Mouse (Mus musculus) frontal cortex, adult (tissue): Measurements from ENCODE around the gene Gm4312.
"Not testable (repeated sequence)": the region's sequence is repeated elsewhere in the genome, so short reads cannot be mapped to it uniquely, and the experiment has no call there.

Experiments
- ATAC-seq: cut with Nextera tagmentation; 2 replicates; pipeline ENCODE4 v1.9.2; 2017; ENCODE audit warnings: mild to moderate bottlenecking, moderate library complexity, mixed read lengths; ENCODE audit not compliant: low TSS enrichment

The Gm4312 gene

DNA sequence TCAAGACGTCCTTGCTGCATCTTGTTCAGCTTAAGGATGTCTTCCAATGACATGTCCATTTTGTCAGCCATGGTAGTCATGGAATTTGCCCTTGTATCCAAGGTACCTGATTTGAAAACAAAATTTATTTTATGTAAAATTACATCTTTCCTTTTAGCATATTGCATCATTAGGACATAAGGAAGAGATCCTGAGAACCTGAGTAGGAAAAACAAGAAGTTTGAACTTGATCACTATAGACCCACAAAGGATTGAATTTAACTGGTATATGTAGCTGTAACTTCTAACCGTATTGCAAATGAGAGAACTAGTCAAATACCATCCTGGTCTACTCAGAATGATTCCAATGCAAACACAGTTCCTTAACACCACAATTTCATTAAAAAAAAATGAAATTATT lies at the start of gene Gm4312:
Gm4312 (minus strand) TSS at position 101 of the 400 bp plus-strand sequence.
- ATAC-seq: not testable (repeated sequence)

GRCm38 (mm10) chr10:100427592-100427991 lies 45.2 kb upstream of the Gm4312 start:
- no peak for ATAC-seq

- ATAC-seq: no peak
Measured at GRCm38 (mm10) chr10:100415566-100415965, 33.2 kb upstream of the Gm4312 start.

- not testable (repeated sequence) for ATAC-seq
Measured at GRCm38 (mm10) chr10:100402301-100402700, 19.9 kb upstream of the Gm4312 start.

DNA sequence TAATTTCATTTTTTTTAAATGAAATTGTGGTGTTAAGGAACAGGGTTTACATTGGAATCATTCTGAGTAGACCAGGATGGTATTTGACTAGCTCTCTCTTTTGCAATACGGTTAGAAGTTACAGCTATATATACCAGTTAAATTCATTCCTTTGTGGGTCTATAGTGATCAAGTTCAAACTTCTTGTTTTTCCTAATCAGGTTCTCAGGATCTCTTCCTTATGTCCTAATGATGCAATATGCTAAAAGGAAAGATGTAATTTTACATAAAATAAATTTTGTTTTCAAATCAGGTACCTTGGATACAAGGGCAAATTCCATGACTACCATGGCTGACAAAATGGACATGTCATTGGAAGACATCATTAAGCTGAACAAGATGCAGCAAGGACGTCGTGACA lies 21.3 kb downstream of the Gm4312 start, which contains the start of gene Gm4307:
Gm4307 (plus strand) TSS at position 301 of the 400 bp plus-strand sequence.
- not testable (repeated sequence) for ATAC-seq

DNA sequence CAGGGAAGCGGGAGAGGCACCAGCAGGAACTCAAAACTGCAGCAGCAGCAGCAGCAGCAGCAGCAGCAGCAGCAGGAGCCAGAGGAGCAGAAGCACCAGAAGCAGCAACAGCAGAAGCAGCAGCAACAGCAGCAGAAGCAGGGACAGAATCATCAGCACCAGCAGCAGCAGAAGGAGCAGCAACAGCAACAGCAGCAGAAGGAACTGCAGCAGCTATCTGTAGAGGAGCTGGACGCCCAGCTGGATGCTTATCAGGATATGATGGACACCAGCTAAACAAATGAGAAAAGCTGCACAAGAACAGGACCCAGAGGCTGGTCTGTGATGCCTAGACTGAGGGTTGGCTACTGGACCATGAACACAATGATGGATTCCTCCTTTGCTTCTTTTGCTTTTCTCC lies 25.5 kb downstream of the Gm4312 start:
- not testable (repeated sequence) for ATAC-seq

- ATAC-seq: not testable (repeated sequence)
Measured at GRCm38 (mm10) chr10:100350793-100351192, 31.6 kb downstream of the Gm4312 start, which contains the start of gene Gm4305. TSS of gene Gm4305 (plus strand) at chr10:100351093.

GRCm38 (mm10) chr10:100345672-100346071 lies 36.7 kb downstream of the Gm4312 start, which contains the start of gene Gm4303:
TSS of gene Gm4303 (plus strand) at chr10:100345972.
- not testable (repeated sequence) for ATAC-seq

DNA sequence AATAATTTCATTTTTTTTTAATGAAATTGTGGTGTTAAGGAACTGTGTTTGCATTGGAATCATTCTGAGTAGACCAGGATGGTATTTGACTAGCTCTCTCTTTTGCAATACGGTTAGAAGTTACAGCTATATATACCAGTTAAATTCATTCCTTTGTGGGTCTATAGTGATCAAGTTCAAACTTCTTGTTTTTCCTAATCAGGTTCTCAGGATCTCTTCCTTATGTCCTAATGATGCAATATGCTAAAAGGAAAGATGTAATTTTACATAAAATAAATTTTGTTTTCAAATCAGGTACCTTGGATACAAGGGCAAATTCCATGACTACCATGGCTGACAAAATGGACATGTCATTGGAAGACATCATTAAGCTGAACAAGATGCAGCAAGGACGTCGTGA lies 41.8 kb downstream of the Gm4312 start, which contains the start of gene Gm4302:
Gm4302 (plus strand) TSS at position 301 of the 400 bp plus-strand sequence.
- ATAC-seq: not testable (repeated sequence)

DNA sequence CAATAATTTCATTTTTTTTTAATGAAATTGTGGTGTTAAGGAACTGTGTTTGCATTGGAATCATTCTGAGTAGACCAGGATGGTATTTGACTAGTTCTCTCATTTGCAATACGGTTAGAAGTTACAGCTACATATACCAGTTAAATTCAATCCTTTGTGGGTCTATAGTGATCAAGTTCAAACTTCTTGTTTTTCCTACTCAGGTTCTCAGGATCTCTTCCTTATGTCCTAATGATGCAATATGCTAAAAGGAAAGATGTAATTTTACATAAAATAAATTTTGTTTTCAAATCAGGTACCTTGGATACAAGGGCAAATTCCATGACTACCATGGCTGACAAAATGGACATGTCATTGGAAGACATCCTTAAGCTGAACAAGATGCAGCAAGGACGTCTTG lies 47.0 kb downstream of the Gm4312 start, which contains the start of gene Gm4301:
Gm4301 (plus strand) TSS at position 301 of the 400 bp plus-strand sequence.
- not testable (repeated sequence) for ATAC-seq
